Mouse (Mus musculus): ENCODE data around the gene Ppp1r16b. TPM values are rescaled to one million over a fixed set of nuclear protein-coding genes. Genes with fewer than 3 reads are reported as not detected.

The Ppp1r16b gene
- polyA plus RNA-seq, 1 experiment from 2014 or later = 4.5 TPM

DNA sequence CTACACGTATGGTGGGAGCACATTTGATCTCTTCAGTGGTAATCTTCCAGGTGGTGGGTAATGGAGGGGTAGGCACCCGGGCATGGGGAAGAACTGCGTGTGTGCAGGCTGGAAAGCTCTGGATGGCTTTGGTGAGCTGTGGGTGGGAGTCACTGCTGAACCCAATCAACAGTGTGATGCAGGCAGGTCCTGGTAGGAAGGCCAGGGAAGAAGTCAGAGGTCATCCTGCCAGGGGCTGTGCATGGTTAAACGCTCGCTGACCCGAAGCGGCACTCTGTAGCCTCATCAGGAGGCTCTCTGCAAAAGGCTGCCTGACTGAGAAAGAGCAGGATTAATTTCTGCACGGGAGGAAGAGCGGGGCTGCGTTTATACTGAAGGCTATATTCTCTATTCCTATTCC, 5.4 kb downstream of the Ppp1r16b start:
- 64% methylated on average over 10 of the region's 10 CpGs for WGBS (ENCODE audit: insufficient replicate concordance)

DNA sequence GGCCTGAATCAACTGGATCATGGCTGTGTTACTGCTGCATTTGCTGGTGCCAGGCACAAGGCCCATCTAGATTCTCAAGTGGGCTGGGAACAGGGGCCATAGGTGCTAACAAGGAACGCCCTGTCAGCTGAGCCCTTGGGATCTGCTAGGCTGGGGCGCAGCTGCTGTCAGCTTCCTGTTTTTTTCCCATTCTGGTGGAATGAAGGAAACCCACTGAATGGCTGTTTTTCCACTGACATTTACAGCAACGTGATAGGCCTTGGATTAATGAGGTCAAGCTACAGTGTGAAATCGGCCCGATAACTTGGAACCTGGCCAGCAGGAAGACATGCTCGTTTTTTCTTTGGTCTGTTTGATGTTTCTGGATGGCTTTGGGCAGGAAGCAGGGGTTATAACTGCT, 7.6 kb downstream of the Ppp1r16b start:
- H3K9ac ChIP-seq (ENCODE audit: low read depth, low read length) = no peak overlapping the region
- H3K36me3 ChIP-seq (ENCODE audit: control insufficient read depth, insufficient read depth, low read length) = no peaks in the 10 kb centered on the region
- no peak overlapping the region for H3K4me3 ChIP-seq (ENCODE audit: low read depth, low read length)
- H3K9me3 ChIP-seq (replicated peaks; ENCODE audit: control insufficient read depth, low read length) = no peaks in the 10 kb centered on the region
- peak; percentile 47; the same call in 1 of the 2 replicates for ATAC-seq (replicated peaks; ENCODE audit: insufficient number of reproducible peaks, low FRiP score, low TSS enrichment)
- peaks cover 30% of the 10 kb centered on the region for H3K4me1 ChIP-seq (ENCODE audit: control insufficient read depth, insufficient read depth, low read length)
- H3K27ac ChIP-seq (ENCODE audit: low read depth, low read length) = peak overlapping the region; percentile 41; the same call in 1 of the 2 replicates
- H3K4me2 ChIP-seq = no peak overlapping the region
- peaks cover 16% of the 10 kb centered on the region for H3K27me3 ChIP-seq (ENCODE audit: control insufficient read depth, insufficient read depth, low read length)
- 35% methylated on average over 6 of the region's 6 CpGs for WGBS (ENCODE audit: insufficient replicate concordance)

More for the DNA sequence above, 5.4 kb downstream of the Ppp1r16b start:
- H3K27ac ChIP-seq (ENCODE audit: low read depth, low read length) = no peak overlapping the region
- H3K4me2 ChIP-seq = no peak overlapping the region
- H3K9ac ChIP-seq (ENCODE audit: low read depth, low read length) = no peak overlapping the region
- no peaks in the 10 kb centered on the region for H3K9me3 ChIP-seq (replicated peaks; ENCODE audit: control insufficient read depth, low read length)
- no peak for ATAC-seq (replicated peaks; ENCODE audit: insufficient number of reproducible peaks, low FRiP score, low TSS enrichment)
- no peaks in the 10 kb centered on the region for H3K36me3 ChIP-seq (ENCODE audit: control insufficient read depth, insufficient read depth, low read length)
- H3K27me3 ChIP-seq (ENCODE audit: control insufficient read depth, insufficient read depth, low read length) = peaks cover 33% of the 10 kb centered on the region
- H3K4me3 ChIP-seq (ENCODE audit: low read depth, low read length) = no peak overlapping the region
- H3K4me1 ChIP-seq (ENCODE audit: control insufficient read depth, insufficient read depth, low read length) = peaks cover 34% of the 10 kb centered on the region

- H3K9me3 ChIP-seq (replicated peaks; ENCODE audit: control insufficient read depth, low read length) = no peaks in the 10 kb centered on the region
- 52% methylated on average over 4 of the region's 4 CpGs for WGBS (ENCODE audit: insufficient replicate concordance)
- peak overlapping the region; percentile 41; the same call in 1 of the 2 replicates for H3K27ac ChIP-seq (ENCODE audit: low read depth, low read length)
- peaks cover 26% of the 10 kb centered on the region for H3K4me1 ChIP-seq (ENCODE audit: control insufficient read depth, insufficient read depth, low read length)
- H3K36me3 ChIP-seq (ENCODE audit: control insufficient read depth, insufficient read depth, low read length) = no peaks in the 10 kb centered on the region
- no peak overlapping the region for H3K4me3 ChIP-seq (ENCODE audit: low read depth, low read length)
- H3K9ac ChIP-seq (ENCODE audit: low read depth, low read length) = no peak overlapping the region
- no peak overlapping the region; the same call in 1 of the 2 replicates for H3K4me2 ChIP-seq
- no peak; the same call in 1 of the 2 replicates for ATAC-seq (replicated peaks; ENCODE audit: insufficient number of reproducible peaks, low FRiP score, low TSS enrichment)
- peaks cover 13% of the 10 kb centered on the region for H3K27me3 ChIP-seq (ENCODE audit: control insufficient read depth, insufficient read depth, low read length)
These were observed 8.3 kb downstream of the Ppp1r16b start for GRCm38 (mm10) chr2:158673493-158673892.

DNA sequence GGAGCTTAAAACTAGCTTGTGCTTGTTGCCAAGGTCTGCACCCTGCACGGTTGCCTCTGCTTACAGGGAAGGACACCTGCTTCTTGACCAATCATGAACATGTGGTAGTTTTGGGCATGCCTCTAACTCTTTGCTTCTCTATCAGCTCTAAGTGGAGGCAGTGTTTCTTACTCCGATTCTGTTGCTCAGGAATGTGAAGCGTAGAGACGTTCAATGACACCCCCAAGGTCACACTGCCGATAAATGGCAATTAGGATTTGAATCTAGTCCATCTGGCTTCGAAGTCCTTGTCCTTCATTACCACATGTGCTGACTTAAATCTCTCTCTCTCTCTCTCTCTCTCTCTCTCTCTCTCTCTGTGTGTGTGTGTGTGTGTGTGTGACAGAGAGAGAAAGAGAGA, 8.9 kb downstream of the Ppp1r16b start:
- H3K4me1 ChIP-seq (ENCODE audit: control insufficient read depth, insufficient read depth, low read length) = peaks cover 26% of the 10 kb centered on the region
- no peak overlapping the region for H3K4me3 ChIP-seq (ENCODE audit: low read depth, low read length)
- H3K36me3 ChIP-seq (ENCODE audit: control insufficient read depth, insufficient read depth, low read length) = no peaks in the 10 kb centered on the region
- H3K9ac ChIP-seq (ENCODE audit: low read depth, low read length) = no peak overlapping the region
- WGBS (ENCODE audit: insufficient replicate concordance) = 41% methylated on average over 6 of the region's 6 CpGs
- H3K27me3 ChIP-seq (ENCODE audit: control insufficient read depth, insufficient read depth, low read length) = peaks cover 6% of the 10 kb centered on the region
- H3K4me2 ChIP-seq = no peak overlapping the region
- ATAC-seq (replicated peaks; ENCODE audit: insufficient number of reproducible peaks, low FRiP score, low TSS enrichment) = no peak
- no peaks in the 10 kb centered on the region for H3K9me3 ChIP-seq (replicated peaks; ENCODE audit: control insufficient read depth, low read length)
- no peak overlapping the region for H3K27ac ChIP-seq (ENCODE audit: low read depth, low read length)

DNA sequence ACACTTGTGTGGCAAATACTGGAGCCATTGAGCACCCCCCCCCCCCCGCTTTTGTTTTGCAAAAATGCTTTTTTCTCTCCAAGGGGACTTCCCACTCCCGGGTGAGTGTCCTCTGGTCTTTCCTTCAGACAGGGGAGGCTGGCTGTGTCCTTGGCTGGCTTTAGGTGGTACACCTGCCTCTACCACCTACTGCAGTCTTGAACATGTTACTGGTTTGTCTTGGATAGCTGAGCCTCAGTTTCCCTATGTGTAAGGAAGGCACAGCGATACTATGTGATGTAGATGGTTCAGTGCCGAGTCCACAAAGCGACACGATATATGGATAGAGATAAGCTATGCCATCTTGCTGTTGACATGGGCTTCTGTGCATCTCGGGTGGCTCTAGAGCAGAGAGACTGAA, 9.6 kb downstream of the Ppp1r16b start:
- no peak overlapping the region for H3K9ac ChIP-seq (ENCODE audit: low read depth, low read length)
- no peaks in the 10 kb centered on the region for H3K9me3 ChIP-seq (replicated peaks; ENCODE audit: control insufficient read depth, low read length)
- 58% methylated on average over 7 of the region's 7 CpGs for WGBS (ENCODE audit: insufficient replicate concordance)
- H3K27ac ChIP-seq (ENCODE audit: low read depth, low read length) = no peak overlapping the region
- no peaks in the 10 kb centered on the region for H3K36me3 ChIP-seq (ENCODE audit: control insufficient read depth, insufficient read depth, low read length)
- H3K4me2 ChIP-seq = no peak overlapping the region
- 0 out of 2 replicates have a peak, but pooled peaks cover under 1% of the 10 kb centered on the region for H3K27me3 ChIP-seq (ENCODE audit: control insufficient read depth, insufficient read depth, low read length)
- peaks cover 23% of the 10 kb centered on the region for H3K4me1 ChIP-seq (ENCODE audit: control insufficient read depth, insufficient read depth, low read length)
- ATAC-seq (replicated peaks; ENCODE audit: insufficient number of reproducible peaks, low FRiP score, low TSS enrichment) = no peak
- no peak overlapping the region for H3K4me3 ChIP-seq (ENCODE audit: low read depth, low read length)

DNA sequence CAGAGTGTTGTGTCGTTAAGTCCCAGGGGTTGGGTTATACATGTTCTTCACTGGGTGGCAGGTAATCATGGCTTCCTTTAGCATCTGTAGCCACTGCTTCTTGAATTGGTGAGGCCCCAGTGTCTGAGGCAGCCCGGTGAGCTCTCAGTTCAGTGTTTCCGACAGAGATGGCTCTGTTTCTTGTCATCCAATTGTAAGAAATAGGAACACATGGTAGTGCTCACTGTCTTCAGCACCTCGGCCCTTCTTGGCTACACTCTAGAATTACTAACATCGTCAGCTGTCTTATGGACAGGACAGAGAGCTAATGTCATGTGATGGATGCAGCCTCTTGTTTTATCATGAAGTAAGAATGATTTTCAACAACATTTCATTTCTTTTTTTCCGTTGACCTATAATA, 10.0 kb downstream of the Ppp1r16b start:
- H3K9ac ChIP-seq (ENCODE audit: low read depth, low read length) = no peak overlapping the region
- H3K36me3 ChIP-seq (ENCODE audit: control insufficient read depth, insufficient read depth, low read length) = no peaks in the 10 kb centered on the region
- peaks cover 23% of the 10 kb centered on the region for H3K4me1 ChIP-seq (ENCODE audit: control insufficient read depth, insufficient read depth, low read length)
- H3K9me3 ChIP-seq (replicated peaks; ENCODE audit: control insufficient read depth, low read length) = no peaks in the 10 kb centered on the region
- H3K27ac ChIP-seq (ENCODE audit: low read depth, low read length) = no peak overlapping the region
- no peak overlapping the region for H3K4me2 ChIP-seq
- no peaks in the 10 kb centered on the region for H3K27me3 ChIP-seq (ENCODE audit: control insufficient read depth, insufficient read depth, low read length)
- no peak for ATAC-seq (replicated peaks; ENCODE audit: insufficient number of reproducible peaks, low FRiP score, low TSS enrichment)
- WGBS (ENCODE audit: insufficient replicate concordance) = 46% methylated on average over 6 of the region's 6 CpGs
- no peak overlapping the region for H3K4me3 ChIP-seq (ENCODE audit: low read depth, low read length)

GRCm38 (mm10) chr2:158675907-158676533, 10.8 kb downstream of the Ppp1r16b start:
- no peak for ATAC-seq (replicated peaks; ENCODE audit: insufficient number of reproducible peaks, low FRiP score, low TSS enrichment)

DNA sequence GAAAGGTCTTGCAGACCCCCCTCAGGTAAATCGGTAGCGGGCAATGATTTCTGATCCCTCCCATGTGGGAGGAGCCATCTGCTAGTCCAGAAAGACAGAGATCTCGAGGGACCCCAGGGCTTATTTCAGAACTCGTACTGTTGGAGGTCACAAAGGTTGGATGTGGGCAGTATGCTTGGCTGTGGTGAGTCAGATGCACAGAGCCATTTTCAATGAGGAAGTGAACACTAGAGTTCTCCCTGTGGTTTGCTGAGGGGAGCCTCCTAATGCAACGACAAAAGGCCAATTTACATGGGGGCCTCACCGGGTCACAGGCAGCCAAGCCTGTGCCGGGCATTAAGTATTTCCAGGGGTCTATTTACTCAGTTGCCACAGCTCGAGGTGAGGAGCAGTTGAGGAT, 12.7 kb downstream of the Ppp1r16b start:
- no peak for ATAC-seq (replicated peaks; ENCODE audit: insufficient number of reproducible peaks, low FRiP score, low TSS enrichment)
- WGBS (ENCODE audit: insufficient replicate concordance) = 67% methylated on average over 8 of the region's 8 CpGs
- no peak overlapping the region for H3K9ac ChIP-seq (ENCODE audit: low read depth, low read length)

More at GRCm38 (mm10) chr2:158675907-158676533, 10.8 kb downstream of the Ppp1r16b start:
- Histone ChIP-seq H3K4me2 (no peak overlapping the region), H3K27me3 (ENCODE audit: control insufficient read depth, insufficient read depth, low read length) (no peaks in the 10 kb centered on the region), H3K9ac (ENCODE audit: low read depth, low read length) (no peak overlapping the region), H3K4me1 (ENCODE audit: control insufficient read depth, insufficient read depth, low read length) (peaks cover 23% of the 10 kb centered on the region), H3K4me3 (ENCODE audit: low read depth, low read length) (no peak overlapping the region), H3K9me3 (replicated peaks; ENCODE audit: control insufficient read depth, low read length) (no peaks in the 10 kb centered on the region), H3K27ac (ENCODE audit: low read depth, low read length) (no peak overlapping the region), H3K36me3 (ENCODE audit: control insufficient read depth, insufficient read depth, low read length) (no peaks in the 10 kb centered on the region)
- 74% methylated on average over 12 of the region's 12 CpGs for WGBS (ENCODE audit: insufficient replicate concordance)

DNA sequence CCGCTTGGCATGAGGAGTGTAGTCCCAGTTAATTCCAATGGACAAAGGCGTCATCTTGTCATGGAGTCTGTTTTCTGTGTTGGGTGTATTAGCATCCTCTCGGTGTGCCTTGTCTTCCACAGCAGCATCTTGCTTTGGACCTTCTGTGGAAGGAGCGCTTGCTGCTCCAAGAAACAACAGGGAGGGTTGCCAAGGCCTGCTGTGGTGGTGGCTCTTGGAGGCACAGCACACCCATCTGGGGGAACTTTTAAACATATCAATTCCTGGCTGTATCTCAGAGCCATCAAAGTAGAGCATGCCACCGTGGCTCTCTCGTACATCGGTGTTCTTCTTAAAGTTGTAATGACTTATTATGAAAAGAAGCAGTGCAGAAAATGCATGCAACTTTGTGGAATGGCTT, 13.9 kb downstream of the Ppp1r16b start:
- peaks cover 9% of the 10 kb centered on the region; the same call in 1 of the 2 replicates for H3K4me1 ChIP-seq (ENCODE audit: control insufficient read depth, insufficient read depth, low read length)
- H3K27ac ChIP-seq (ENCODE audit: low read depth, low read length) = no peak overlapping the region
- H3K27me3 ChIP-seq (ENCODE audit: control insufficient read depth, insufficient read depth, low read length) = no peaks in the 10 kb centered on the region
- WGBS (ENCODE audit: insufficient replicate concordance) = 89% methylated on average over 7 of the region's 7 CpGs
- H3K9me3 ChIP-seq (replicated peaks; ENCODE audit: control insufficient read depth, low read length) = no peaks in the 10 kb centered on the region
- no peak overlapping the region for H3K4me2 ChIP-seq
- no peak for ATAC-seq (replicated peaks; ENCODE audit: insufficient number of reproducible peaks, low FRiP score, low TSS enrichment)
- H3K4me3 ChIP-seq (ENCODE audit: low read depth, low read length) = no peak overlapping the region
- no peaks in the 10 kb centered on the region for H3K36me3 ChIP-seq (ENCODE audit: control insufficient read depth, insufficient read depth, low read length)
- H3K9ac ChIP-seq (ENCODE audit: low read depth, low read length) = no peak overlapping the region

More for the DNA sequence above, 12.7 kb downstream of the Ppp1r16b start:
- H3K27me3 ChIP-seq (ENCODE audit: control insufficient read depth, insufficient read depth, low read length) = no peaks in the 10 kb centered on the region
- no peaks in the 10 kb centered on the region for H3K9me3 ChIP-seq (replicated peaks; ENCODE audit: control insufficient read depth, low read length)
- H3K4me1 ChIP-seq (ENCODE audit: control insufficient read depth, insufficient read depth, low read length) = peaks cover 18% of the 10 kb centered on the region
- no peak overlapping the region for H3K27ac ChIP-seq (ENCODE audit: low read depth, low read length)
- no peak overlapping the region for H3K4me3 ChIP-seq (ENCODE audit: low read depth, low read length)
- H3K4me2 ChIP-seq = no peak overlapping the region
- H3K36me3 ChIP-seq (ENCODE audit: control insufficient read depth, insufficient read depth, low read length) = no peaks in the 10 kb centered on the region

All from heart, embryonic 11.5 days (tissue).